Mouse (Mus musculus): ENCODE results near the gene Prpf38b. TPM values are rescaled to one million over a fixed set of nuclear protein-coding genes. Genes with fewer than 3 reads are reported as not detected.

The Prpf38b gene
- polyA plus RNA-seq, 1 experiment from 2014 or later: 72.6 TPM

DNA sequence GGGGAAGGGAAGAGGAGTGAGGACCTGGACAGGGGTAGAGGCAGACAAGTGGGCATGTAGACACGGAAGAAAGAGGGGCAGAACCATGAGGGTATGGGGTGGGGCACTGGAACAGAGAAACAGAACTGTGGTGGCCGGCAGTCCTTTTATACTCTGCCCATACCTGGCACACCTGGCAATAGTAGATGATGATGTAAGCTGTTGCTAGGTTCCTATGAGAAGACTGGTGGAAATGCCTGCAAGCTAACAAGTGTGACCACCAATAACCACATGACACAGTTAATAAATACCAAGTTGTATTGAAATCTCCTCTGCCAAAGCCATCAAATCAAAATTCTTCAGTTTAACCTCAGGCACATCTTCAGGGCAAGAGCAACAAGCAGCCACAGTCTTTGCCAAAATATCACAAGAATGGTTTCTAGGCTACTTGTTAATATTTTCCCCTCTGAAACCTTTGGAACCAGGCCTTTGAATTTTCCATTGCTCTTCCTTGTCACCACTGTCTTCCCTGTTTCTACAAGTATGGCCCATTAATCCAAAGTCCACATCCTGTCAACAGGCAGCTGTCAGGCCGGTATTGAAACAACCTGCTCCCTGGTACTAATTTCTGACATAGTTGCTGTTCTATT lies 9.0 kb upstream of the Prpf38b start:
- H3K27me3 ChIP-seq (ENCODE audit: low read depth, poor library complexity, severe bottlenecking): no peaks in the 10 kb centered on the region
- H3K4me3 ChIP-seq: no peak overlapping the region
- DNase-seq (ENCODE audit: low spot score): no peak
- no peak overlapping the region for H3K27ac ChIP-seq
- 90% methylated on average over 3 of the region's 3 CpGs for WGBS
- no peaks in the 10 kb centered on the region for H3K9me3 ChIP-seq (replicated peaks)
- no peaks in the 10 kb centered on the region for H3K36me3 ChIP-seq
- no peaks in the 10 kb centered on the region for H3K4me1 ChIP-seq

DNA sequence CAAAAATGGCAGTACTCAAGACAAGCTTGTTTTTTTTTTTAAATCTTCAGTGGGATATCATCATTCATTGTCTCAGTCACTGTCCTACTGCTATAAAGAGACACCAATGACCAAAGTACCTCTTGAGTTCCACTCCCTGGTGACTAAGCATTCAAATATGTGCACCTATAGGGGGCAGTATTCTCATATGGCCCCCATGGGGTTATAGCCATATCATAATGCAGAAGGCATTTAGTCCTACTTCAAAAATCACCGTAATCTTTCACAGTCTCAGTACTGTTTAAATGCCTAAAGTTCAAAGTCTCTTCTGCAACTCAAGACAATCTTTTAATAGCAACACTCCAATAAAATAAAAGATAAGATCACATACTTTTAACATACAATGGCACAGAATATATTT lies 7.3 kb upstream of the Prpf38b start:
- no peaks in the 10 kb centered on the region for H3K27me3 ChIP-seq (ENCODE audit: low read depth, poor library complexity, severe bottlenecking)
- 97% methylated on average over 1 of the region's 1 CpGs for WGBS
- no peaks in the 10 kb centered on the region for H3K4me1 ChIP-seq
- no peak for DNase-seq (ENCODE audit: low spot score)
- no peaks in the 10 kb centered on the region for H3K36me3 ChIP-seq
- no peak overlapping the region for H3K27ac ChIP-seq
- no peaks in the 10 kb centered on the region for H3K9me3 ChIP-seq (replicated peaks)
- H3K4me3 ChIP-seq: no peak overlapping the region

DNA sequence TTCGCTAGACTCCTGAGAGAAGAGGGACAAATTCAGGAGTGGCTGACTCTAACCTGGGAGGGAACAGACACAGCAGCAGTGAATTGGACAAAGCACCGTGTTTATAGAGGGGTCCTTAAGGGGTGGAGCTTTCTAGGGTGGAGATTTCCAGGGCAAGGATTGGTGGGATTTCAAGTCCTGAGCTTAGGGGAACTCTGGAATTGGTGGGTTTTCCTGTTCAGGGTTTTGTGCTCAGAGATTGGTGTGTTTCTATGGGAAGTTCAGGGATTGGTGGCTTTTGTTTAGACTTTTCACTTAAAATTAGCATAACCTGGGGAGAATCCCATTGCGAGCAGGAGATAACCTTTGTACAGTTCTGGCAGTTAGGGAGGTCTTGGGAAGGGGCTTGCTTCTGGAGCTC lies 6.5 kb upstream of the Prpf38b start:
- 76% methylated on average over 3 of the region's 3 CpGs for WGBS
- H3K27me3 ChIP-seq (ENCODE audit: low read depth, poor library complexity, severe bottlenecking): no peaks in the 10 kb centered on the region
- no peaks in the 10 kb centered on the region for H3K36me3 ChIP-seq
- no peak overlapping the region for H3K4me3 ChIP-seq
- DNase-seq (ENCODE audit: low spot score): no peak
- H3K27ac ChIP-seq: no peak overlapping the region
- no peaks in the 10 kb centered on the region for H3K4me1 ChIP-seq
- H3K9me3 ChIP-seq (replicated peaks): no peaks in the 10 kb centered on the region

DNA sequence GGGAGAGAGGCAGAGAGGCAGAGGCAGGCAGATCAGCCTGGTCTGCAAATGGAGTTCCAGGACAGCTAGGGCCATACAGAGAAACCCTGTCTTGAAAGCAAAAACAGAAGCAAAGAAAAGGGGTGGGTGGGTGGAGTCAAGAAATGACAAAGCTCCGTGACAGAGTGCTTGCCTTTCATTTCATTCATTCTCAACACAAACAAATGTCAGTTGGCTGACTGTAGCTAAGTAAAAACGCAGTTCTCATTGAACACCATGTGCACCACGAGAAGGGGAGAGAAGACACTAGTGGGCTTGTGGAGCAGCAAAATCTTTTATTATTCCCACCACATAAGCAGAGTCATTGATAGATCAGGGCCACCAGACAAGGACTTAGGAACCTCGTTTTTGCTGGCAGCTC lies 5.3 kb upstream of the Prpf38b start:
- no peaks in the 10 kb centered on the region for H3K27me3 ChIP-seq (ENCODE audit: low read depth, poor library complexity, severe bottlenecking)
- H3K4me3 ChIP-seq: no peak overlapping the region
- WGBS: 74% methylated on average over 4 of the region's 4 CpGs

DNA sequence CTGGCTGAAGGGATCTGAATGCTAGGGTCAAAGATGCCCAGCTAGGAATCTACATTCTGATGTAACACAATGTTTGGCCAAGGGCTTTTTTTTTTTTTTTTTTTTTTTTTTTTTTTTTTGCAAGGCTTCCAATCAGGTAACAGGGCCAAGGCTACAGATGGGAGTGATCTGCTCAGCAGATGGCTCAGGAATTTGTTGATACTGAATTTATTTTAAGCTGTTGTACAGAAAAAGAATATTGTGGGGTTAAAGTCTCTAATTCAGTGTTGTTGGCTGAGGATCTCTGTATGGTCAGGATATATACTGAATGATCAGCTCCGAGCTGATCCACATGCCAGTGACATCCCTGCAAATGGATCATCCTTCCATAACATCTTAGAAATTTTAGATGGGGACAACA lies 4.5 kb upstream of the Prpf38b start:
- 80% methylated on average over 1 of the region's 1 CpGs for WGBS
- no peak for DNase-seq (ENCODE audit: low spot score)
- no peak overlapping the region for H3K4me3 ChIP-seq
- H3K36me3 ChIP-seq: no peaks in the 10 kb centered on the region
- H3K9me3 ChIP-seq (replicated peaks): no peaks in the 10 kb centered on the region
- no peaks in the 10 kb centered on the region for H3K27me3 ChIP-seq (ENCODE audit: low read depth, poor library complexity, severe bottlenecking)
- no peak overlapping the region for H3K27ac ChIP-seq
- no peaks in the 10 kb centered on the region for H3K4me1 ChIP-seq

More for the DNA sequence above, 5.3 kb upstream of the Prpf38b start:
- Histone ChIP-seq H3K36me3 (no peaks in the 10 kb centered on the region), H3K27ac (no peak overlapping the region), H3K4me1 (no peaks in the 10 kb centered on the region), H3K9me3 (replicated peaks) (no peaks in the 10 kb centered on the region)
- DNase-seq (ENCODE audit: low spot score): no peak

DNA sequence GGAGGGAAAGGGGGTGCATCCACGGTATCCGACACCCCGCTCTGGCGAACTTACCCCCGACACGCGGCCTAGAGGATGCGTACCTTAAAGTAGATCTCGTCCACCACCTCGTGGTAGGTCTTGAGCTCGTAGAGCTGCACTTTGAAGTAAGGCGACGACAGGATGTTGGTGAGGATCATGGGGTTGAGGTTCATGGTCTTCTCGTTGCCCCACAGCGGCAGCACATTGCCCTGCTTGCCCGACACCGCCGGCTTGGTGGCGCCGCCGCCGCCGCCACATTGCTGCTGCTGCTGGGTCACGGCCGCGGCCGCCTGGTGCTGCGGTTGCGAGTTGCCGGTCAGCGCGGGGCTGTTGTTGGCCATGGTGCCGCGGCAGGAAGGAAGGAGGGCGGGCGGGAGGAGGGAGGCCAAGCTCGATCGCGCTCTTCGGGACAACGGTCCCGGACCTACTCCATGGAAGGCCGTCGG lies 413 bp downstream of the Prpf38b start:
- peaks cover 10% of the 10 kb centered on the region for H3K4me1 ChIP-seq
- peak overlapping the region; percentile 97 for H3K27ac ChIP-seq
- H3K9me3 ChIP-seq (replicated peaks): no peaks in the 10 kb centered on the region
- DNase-seq (ENCODE audit: low spot score): no peak
- peak overlapping the region; percentile 97 for H3K4me3 ChIP-seq
- peaks cover 25% of the 10 kb centered on the region for H3K36me3 ChIP-seq
- H3K27me3 ChIP-seq (ENCODE audit: low read depth, poor library complexity, severe bottlenecking): no peaks in the 10 kb centered on the region
- under 1% methylated on average over 44 of the region's 44 CpGs for WGBS

DNA sequence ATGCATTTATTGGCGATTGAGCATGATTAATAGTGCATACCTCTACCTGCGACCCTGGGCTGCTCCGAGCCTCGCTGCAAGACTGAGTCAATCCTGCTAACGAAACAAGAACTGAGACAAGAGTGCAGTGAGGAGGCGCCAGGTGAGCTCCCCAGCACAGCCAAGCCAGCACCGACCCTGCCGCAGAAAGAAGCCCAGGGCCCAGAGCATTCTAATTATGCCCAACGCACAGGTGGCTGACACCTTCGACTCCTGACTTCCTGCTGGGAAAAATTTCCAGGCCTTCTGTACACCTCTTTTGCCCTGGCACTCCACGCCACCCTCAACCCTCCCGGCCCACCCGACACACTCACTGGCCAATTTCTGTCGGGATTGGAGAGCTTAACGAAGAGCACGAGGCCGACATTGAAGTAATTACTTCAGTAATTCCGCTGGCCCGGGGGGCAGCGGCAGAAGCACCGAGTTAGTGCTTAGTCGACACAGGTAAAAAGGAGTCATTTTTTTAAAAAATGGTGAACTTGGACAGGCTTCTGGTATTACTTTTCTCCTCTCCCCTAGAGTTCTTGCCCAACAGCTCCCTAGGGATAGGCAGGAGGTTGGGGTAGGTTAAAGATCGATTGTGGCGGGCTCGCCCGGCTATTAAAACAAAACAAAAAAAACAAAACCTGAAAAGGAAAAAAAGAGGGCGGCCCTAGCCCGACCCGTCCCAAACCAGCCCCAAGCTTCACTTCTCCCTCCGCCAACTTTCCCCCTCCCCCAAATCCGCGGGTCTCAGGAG lies 1.0 kb downstream of the Prpf38b start:
- H3K9me3 ChIP-seq (replicated peaks): no peaks in the 10 kb centered on the region
- peak; percentile 44 for DNase-seq (ENCODE audit: low spot score)
- peak overlapping the region; percentile 97 for H3K4me3 ChIP-seq
- H3K27me3 ChIP-seq (ENCODE audit: low read depth, poor library complexity, severe bottlenecking): no peaks in the 10 kb centered on the region
- peaks cover 10% of the 10 kb centered on the region for H3K4me1 ChIP-seq
- H3K36me3 ChIP-seq: peaks cover 31% of the 10 kb centered on the region
- WGBS: under 1% methylated on average over 32 of the region's 32 CpGs
- peak overlapping the region; percentile 97 for H3K27ac ChIP-seq

DNA sequence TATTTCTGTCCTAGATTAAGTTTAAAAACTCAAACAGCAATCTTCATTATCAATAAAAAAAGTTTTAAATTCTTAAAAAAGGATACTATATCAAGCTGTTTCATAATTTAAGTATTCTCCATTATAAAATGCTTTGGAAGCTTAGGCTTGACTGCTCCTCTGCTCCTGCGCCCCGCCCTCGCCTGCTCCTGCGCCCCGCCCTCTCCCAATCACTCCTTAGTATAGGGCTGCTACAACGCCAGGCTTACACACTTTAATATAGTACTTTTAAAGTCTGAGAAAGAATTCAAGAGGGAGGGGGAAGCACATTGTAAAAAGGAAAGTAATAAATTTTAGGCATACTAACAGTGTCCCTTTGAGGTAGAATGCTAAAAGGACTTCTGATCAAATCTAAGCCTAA lies 8.6 kb downstream of the Prpf38b start:
- peaks cover 86% of the 10 kb centered on the region for H3K36me3 ChIP-seq

DNA sequence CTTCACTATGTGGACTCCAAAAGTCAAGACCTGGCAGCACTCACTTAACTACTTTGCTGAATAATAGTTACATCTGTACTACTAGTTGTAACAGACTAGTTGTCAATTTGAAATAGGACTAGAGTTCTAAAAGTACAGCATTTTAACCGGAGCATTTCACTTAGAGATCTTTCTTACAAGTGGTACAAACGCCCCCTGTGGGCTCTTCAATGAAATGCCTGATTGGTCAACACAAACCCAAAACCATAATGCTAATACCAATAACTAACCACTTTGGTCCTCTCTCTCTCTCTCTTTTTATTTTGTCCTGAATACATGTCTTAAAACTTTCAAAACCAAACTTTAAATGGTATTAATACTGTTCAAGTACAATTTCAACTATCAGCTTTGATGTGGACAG lies 9.5 kb downstream of the Prpf38b start:
- Histone ChIP-seq H3K9me3 (replicated peaks) (no peaks in the 10 kb centered on the region), H3K4me1 (no peaks in the 10 kb centered on the region), H3K36me3 (peaks cover 77% of the 10 kb centered on the region), H3K27ac (no peak overlapping the region), H3K4me3 (no peak overlapping the region), H3K27me3 (ENCODE audit: low read depth, poor library complexity, severe bottlenecking) (no peaks in the 10 kb centered on the region)
- WGBS: 63% methylated on average over 2 of the region's 2 CpGs
- DNase-seq (ENCODE audit: low spot score): no peak

More for the DNA sequence above, 8.6 kb downstream of the Prpf38b start:
- H3K27ac ChIP-seq: no peak overlapping the region
- no peaks in the 10 kb centered on the region for H3K9me3 ChIP-seq (replicated peaks)
- no peaks in the 10 kb centered on the region for H3K4me1 ChIP-seq
- H3K4me3 ChIP-seq: no peak overlapping the region
- 92% methylated on average over 6 of the region's 6 CpGs for WGBS
- DNase-seq (ENCODE audit: low spot score): no peak
- no peaks in the 10 kb centered on the region for H3K27me3 ChIP-seq (ENCODE audit: low read depth, poor library complexity, severe bottlenecking)

DNA sequence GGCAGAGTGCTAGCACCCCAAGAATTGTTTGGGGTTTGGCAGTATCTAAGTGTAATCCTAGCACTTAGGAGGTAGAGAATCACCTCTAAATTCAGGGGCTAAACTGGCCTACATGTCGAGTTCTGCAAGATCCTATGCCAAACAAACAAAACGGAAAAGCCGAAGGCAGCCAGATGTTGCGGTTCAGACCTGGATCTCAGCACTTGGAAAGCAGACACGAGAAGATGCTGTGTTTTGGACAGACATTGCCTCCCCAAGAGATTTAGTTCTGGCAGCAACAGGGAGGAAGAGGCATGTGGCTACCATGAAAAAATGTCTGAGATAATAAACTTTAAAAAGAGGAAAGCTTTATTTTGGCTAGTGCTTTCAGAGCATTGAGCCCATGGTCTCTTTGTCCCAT lies 10.8 kb downstream of the Prpf38b start:
- H3K9me3 ChIP-seq (replicated peaks): no peaks in the 10 kb centered on the region
- H3K27me3 ChIP-seq (ENCODE audit: low read depth, poor library complexity, severe bottlenecking): no peaks in the 10 kb centered on the region
- H3K4me3 ChIP-seq: no peak overlapping the region
- no peak for DNase-seq (ENCODE audit: low spot score)
- 85% methylated on average over 5 of the region's 5 CpGs for WGBS
- peaks cover 63% of the 10 kb centered on the region for H3K36me3 ChIP-seq
- H3K4me1 ChIP-seq: no peaks in the 10 kb centered on the region
- H3K27ac ChIP-seq: no peak overlapping the region

DNA sequence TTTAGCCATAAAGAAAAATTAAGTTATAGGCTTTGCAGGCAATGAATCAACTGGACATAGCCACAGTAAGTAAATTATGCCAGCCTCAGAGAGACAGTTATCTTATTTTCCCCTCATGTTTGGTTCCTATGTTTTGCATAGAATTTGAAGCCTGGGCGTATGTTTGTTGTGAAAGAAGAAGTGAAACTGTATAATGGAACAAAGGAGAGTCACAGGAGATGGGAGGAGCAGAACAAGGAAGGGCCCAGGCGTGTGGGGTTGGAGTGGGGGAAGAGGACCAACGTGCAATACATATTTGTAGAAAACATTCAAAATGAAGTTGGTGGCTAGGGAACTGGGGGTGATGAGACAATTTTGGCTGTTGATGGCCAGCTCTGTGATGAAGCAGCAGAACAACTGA lies 11.4 kb downstream of the Prpf38b start:
- no peaks in the 10 kb centered on the region for H3K4me1 ChIP-seq
- peaks cover 58% of the 10 kb centered on the region for H3K36me3 ChIP-seq
- no peak for DNase-seq (ENCODE audit: low spot score)

DNA sequence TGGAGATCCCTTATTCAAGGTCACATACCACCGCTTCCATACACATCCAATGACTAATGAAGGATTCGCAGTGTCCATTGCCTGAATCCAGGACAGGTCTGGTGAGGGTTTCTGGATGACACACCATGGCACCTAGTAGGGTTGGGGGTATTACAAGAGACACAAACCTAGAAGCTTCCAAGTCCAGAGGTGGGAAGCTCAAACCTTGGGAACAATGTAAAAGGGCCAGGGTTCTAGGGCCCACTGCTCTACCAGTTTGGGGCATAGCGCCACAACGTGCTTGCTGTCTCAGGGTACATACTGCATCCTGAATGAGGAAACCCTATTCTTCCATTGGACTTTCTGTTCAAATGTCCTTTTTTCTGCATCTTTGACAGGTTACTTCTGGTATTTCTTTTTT lies 12.9 kb downstream of the Prpf38b start:
- no peak overlapping the region for H3K27ac ChIP-seq
- WGBS: 94% methylated on average over 4 of the region's 4 CpGs
- peaks cover 43% of the 10 kb centered on the region for H3K36me3 ChIP-seq
- H3K9me3 ChIP-seq (replicated peaks): no peaks in the 10 kb centered on the region
- DNase-seq (ENCODE audit: low spot score): no peak
- no peak overlapping the region for H3K4me3 ChIP-seq
- H3K4me1 ChIP-seq: no peaks in the 10 kb centered on the region
- H3K27me3 ChIP-seq (ENCODE audit: low read depth, poor library complexity, severe bottlenecking): no peaks in the 10 kb centered on the region

More for the DNA sequence above, 11.4 kb downstream of the Prpf38b start:
- 92% methylated on average over 3 of the region's 3 CpGs for WGBS
- Histone ChIP-seq H3K4me3 (no peak overlapping the region), H3K27me3 (ENCODE audit: low read depth, poor library complexity, severe bottlenecking) (no peaks in the 10 kb centered on the region), H3K9me3 (replicated peaks) (no peaks in the 10 kb centered on the region), H3K27ac (no peak overlapping the region)

DNA sequence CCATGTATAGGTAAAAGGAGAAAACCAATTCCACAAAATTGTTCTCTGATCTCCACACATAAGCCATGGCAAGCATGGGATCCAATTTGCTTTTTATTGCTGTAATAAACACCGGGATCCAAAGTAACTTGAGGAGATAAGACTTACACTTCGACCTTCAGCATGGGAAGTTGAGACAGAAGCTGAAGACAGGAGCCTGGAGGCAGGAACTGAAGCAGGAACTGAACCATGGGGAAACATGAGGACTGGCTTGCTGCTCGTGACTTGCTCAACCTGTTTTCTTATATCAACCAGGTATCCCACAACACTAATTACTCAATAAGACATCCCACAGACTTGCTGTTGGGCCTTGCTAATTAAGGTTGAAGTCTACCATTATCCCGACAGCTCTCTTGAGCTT lies 18.6 kb downstream of the Prpf38b start:
- Histone ChIP-seq H3K9me3 (replicated peaks) (no peaks in the 10 kb centered on the region), H3K4me3 (no peak overlapping the region), H3K4me1 (no peaks in the 10 kb centered on the region), H3K36me3 (no peaks in the 10 kb centered on the region), H3K27ac (no peak overlapping the region), H3K27me3 (ENCODE audit: low read depth, poor library complexity, severe bottlenecking) (no peaks in the 10 kb centered on the region)
- no peak for DNase-seq (ENCODE audit: low spot score)
- 57% methylated on average over 4 of the region's 4 CpGs for WGBS
